Mouse (Mus musculus) R1 (cell line): ENCODE measurements around the gene Olfr1373.

ENCODE experiments used
- DNase-seq: peaks from one replicate; pipeline ENCODE4 v3.0.0-alpha.2; 2018; ENCODE audit warnings: low read depth, low spot score

Gene Olfr1373

DNA sequence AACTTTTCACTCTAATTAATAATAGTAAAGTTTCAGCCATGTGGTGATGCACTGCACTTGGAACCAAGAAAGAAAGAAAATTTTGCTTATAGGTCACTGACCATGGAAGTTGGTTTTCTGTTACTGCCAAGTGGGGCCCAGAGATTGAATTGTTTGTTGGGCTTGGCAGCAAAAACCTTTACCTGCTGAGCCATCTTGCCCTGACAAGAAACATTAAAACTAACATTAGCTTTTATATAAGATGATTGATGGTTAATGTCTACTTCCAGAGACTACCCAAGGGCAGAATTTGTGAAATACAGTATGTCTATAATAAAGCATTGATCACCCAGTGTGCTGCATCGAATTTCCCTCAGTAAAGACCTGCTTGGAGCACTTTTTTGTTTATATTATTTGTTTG is 38.9 kb downstream of the Olfr1373 start:
- DNase-seq: no peak

- DNase-seq: no peak
Observed at GRCm38 (mm10) chr11:52106037-52106436, 39.3 kb downstream of the Olfr1373 start.

GRCm38 (mm10) chr11:52105503-52105902 is 39.8 kb downstream of the Olfr1373 start:
- no peak for DNase-seq

GRCm38 (mm10) chr11:52102977-52103376 is 42.4 kb downstream of the Olfr1373 start:
- no peak for DNase-seq

GRCm38 (mm10) chr11:52099771-52100219 is 45.5 kb downstream of the Olfr1373 start:
- no peak for DNase-seq

GRCm38 (mm10) chr11:52099031-52099761 is 46.1 kb downstream of the Olfr1373 start:
- peak; percentile 71 for DNase-seq

DNA sequence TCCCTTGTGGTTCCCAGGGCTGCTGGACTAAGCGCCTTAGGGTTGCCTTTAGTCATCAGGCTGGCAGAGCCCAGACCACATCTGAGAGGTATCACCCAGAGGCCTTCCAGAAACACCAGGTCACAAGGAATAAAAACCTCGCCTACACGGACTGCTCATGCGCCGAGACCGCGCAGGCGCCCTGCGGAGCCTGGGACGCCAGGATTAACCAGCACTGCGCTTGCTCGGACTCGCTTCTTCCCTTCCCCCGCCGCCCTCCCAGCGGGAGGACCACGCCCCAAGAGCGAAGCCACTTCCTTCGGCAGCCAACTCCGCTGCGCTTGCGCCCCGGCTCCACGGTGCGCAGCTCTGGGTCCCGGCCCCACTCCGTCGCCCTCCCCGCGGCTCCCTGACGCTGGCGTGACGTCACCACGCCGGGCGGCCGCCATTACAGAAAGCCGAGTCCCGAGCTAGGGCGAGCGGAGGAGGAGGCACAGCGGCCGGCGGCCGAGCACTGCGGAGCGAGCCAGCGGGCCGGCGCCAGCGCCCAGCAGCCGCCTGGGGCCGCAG is 46.9 kb downstream of the Olfr1373 start, which contains the start of gene Ppp2ca:
Ppp2ca (plus strand) TSS at position 284 of the 549 bp plus-strand sequence.
- DNase-seq: peak; percentile 98

- DNase-seq: no peak
Observed at GRCm38 (mm10) chr11:52097596-52097995, 47.7 kb downstream of the Olfr1373 start.

DNA sequence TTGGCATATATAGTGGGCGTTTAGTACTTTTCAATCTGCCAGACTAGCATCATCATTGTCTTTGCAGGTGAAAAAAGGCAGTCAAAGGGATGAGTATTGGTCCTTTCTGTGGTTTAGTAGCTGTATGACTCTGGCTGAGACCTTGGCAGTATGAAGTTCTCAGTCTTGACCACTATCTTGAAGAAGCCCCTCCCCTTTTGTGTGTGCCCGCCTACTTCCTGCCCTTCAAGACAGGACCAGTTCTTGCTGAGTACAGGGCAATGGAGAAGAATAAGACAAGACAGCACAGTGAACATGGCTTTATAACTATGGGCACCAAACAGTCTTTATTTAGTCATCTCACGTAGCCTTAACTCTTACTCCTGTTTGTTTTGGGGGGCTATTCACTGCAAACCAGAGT is 48.3 kb downstream of the Olfr1373 start:
- peak; percentile 77 for DNase-seq
